Mouse (Mus musculus): Measurements from ENCODE around the gene Phospho2. TPM values are rescaled to one million over a fixed set of nuclear protein-coding genes. Genes with fewer than 3 reads are reported as not detected.

Gene Phospho2
- total RNA-seq, 4 experiments from 2014 or later: 17.4 to 22.6 (median 20.3) TPM

- DNase-seq (ENCODE audit: low spot score in 2 of 2): no peak
Measured at GRCm38 (mm10) chr2:69823129-69823677, 33.8 kb downstream of the Phospho2 start.

- no peak for DNase-seq (ENCODE audit: low spot score in 2 of 2)
Measured at GRCm38 (mm10) chr2:69825898-69826297, 36.5 kb downstream of the Phospho2 start.

- no peak for DNase-seq (ENCODE audit: low spot score in 2 of 2)
Measured at GRCm38 (mm10) chr2:69826380-69826779, 37.0 kb downstream of the Phospho2 start.

GRCm38 (mm10) chr2:69828031-69828430 lies 38.6 kb downstream of the Phospho2 start:
- DNase-seq (ENCODE audit: low spot score in 2 of 2): no peak

- DNase-seq (ENCODE audit: low spot score in 2 of 2): no peak
Measured at GRCm38 (mm10) chr2:69829680-69830079, 40.3 kb downstream of the Phospho2 start.

- no peak for DNase-seq (ENCODE audit: low spot score in 2 of 2)
Measured at GRCm38 (mm10) chr2:69830116-69830515, 40.7 kb downstream of the Phospho2 start.

GRCm38 (mm10) chr2:69837244-69837967 lies 48.0 kb downstream of the Phospho2 start:
- no peak for DNase-seq (ENCODE audit: low spot score in 2 of 2)

GRCm38 (mm10) chr2:69837996-69838395 lies 48.6 kb downstream of the Phospho2 start:
- DNase-seq (ENCODE audit: low spot score in 2 of 2): no peak

- DNase-seq (ENCODE audit: low spot score in 2 of 2): no peak
Measured at GRCm38 (mm10) chr2:69838707-69839106, 49.3 kb downstream of the Phospho2 start.

GRCm38 (mm10) chr2:69840261-69840660 lies 50.8 kb downstream of the Phospho2 start:
- no peak for DNase-seq (ENCODE audit: low spot score in 2 of 2)

- no peak for DNase-seq (ENCODE audit: low spot score in 2 of 2)
Measured at GRCm38 (mm10) chr2:69849215-69849614, 59.8 kb downstream of the Phospho2 start.

Other genes starting within 250 kb of the Phospho2 start
- gene Lrp2, start 203.6 kb upstream of the Phospho2 start, total RNA-seq (2022): not detected
- gene Bbs5, start 142.5 kb upstream of the Phospho2 start, total RNA-seq (2022): 1 to 10 TPM; 2.9 to 3.4 (median 3.2) TPM
- 100 to 1,000 TPM; 595 to 639 (median 634) TPM for gene Klhl41, start 119.5 kb upstream of the Phospho2 start, total RNA-seq (2022)
- gene Fastkd1, start 76.1 kb upstream of the Phospho2 start, total RNA-seq (2022): 10 to 100 TPM; 12.4 to 19.4 (median 14.5) TPM
- 10 to 100 TPM; 27.8 to 38.6 (median 29.7) TPM for gene Ppig, start 67.1 kb upstream of the Phospho2 start, total RNA-seq (2022)
- gene Ccdc173, start within 50 bp of the Phospho2 start, total RNA-seq (2022): under 1 TPM; 0.27 to 0.49 (median 0.37) TPM
- 10 to 100 TPM in 2 of 4 experiments, 1 to 10 TPM in 2; 6.8 to 14.0 (median 10.0) TPM for gene Klhl23, start 32.3 kb downstream of the Phospho2 start, total RNA-seq (2022)
- 10 to 100 TPM; 38.7 to 51.8 (median 45.2) TPM for gene Ssb, start 71.9 kb downstream of the Phospho2 start, total RNA-seq (2022)
- 10 to 100 TPM; 14.8 to 20.1 (median 16.6) TPM for gene Mettl5, start 96.0 kb downstream of the Phospho2 start, total RNA-seq (2022)
- gene Ubr3, start 107.6 kb downstream of the Phospho2 start, total RNA-seq (2022): 100 to 1,000 TPM; 220 to 245 (median 226) TPM
- not detected for gene Myo3b, start 249.5 kb downstream of the Phospho2 start, total RNA-seq (2022)

Data from gastrocnemius, adult 8-10 months (tissue).